Mouse (Mus musculus) intestine, postnatal 0 days (tissue): Measurements from ENCODE around the gene Igfbp6. TPM values are rescaled to one million over a fixed set of nuclear protein-coding genes. Genes with fewer than 3 reads are reported as not detected.

Source experiments
- ATAC-seq: fragments of 200-750 bp; cut with Nextera tagmentation; 2 replicates; pipeline ENCODE4 v1.8.0; 2017; ENCODE audit warnings: mild to moderate bottlenecking, moderate TSS enrichment, moderate library complexity
- H3K27ac ChIP-seq: fragments of 300-500 bp; sonication (generic); 2 replicates; pipeline ENCODE4 v1.5.1; 2014; ENCODE audit warnings: mild to moderate bottlenecking, low read depth, low read length, moderate library complexity
- H3K27me3 ChIP-seq: fragments of 300-500 bp; sonication (generic); replicated peaks from 2 replicates; pipeline ENCODE4 v1.6.1; 2014; ENCODE audit warnings: low read length, mixed read lengths; ENCODE audit not compliant: control insufficient read depth, insufficient read depth
- H3K36me3 ChIP-seq: fragments of 300-500 bp; sonication (generic); 2 replicates; pipeline ENCODE4 v1.6.1; 2014; ENCODE audit warnings: mild to moderate bottlenecking, moderate library complexity; ENCODE audit not compliant: control insufficient read depth, insufficient read depth
- H3K4me1 ChIP-seq: fragments of 300-500 bp; sonication (generic); replicated peaks from 2 replicates; pipeline ENCODE4 v1.6.1; 2014; ENCODE audit warnings: antibody characterized with exemption, low read length, mixed read lengths; ENCODE audit not compliant: control insufficient read depth, insufficient read depth
- H3K4me2 ChIP-seq: fragments of 300-500 bp; sonication (generic); replicated peaks from 2 replicates; pipeline ENCODE4 v1.6.1; 2014; ENCODE audit warnings: low read depth, mild to moderate bottlenecking, moderate library complexity
- H3K4me3 ChIP-seq: fragments of 300-500 bp; sonication (generic); 2 replicates; pipeline ENCODE4 v1.5.1; 2014; ENCODE audit warnings: low read depth, low read length
- H3K9ac ChIP-seq: fragments of 300-500 bp; sonication (generic); 2 replicates; pipeline ENCODE4 v1.6.1; 2014; ENCODE audit warnings: mild to moderate bottlenecking, low read depth, low read length
- H3K9me3 ChIP-seq: fragments of 300-500 bp; sonication (generic); 2 replicates; pipeline ENCODE4 v1.6.1; 2016; ENCODE audit warnings: mixed run types; ENCODE audit not compliant: control insufficient read depth
- CTCF ChIP-seq: sonication (generic); IDR thresholded peaks from 2 replicates; pipeline ENCODE4 v1.5.1; 2016; ENCODE audit warnings: low read depth, mild to moderate bottlenecking, control low read depth, antibody characterized with exemption, moderate library complexity
- WGBS: fragments of 180-500 bp; shearing (Covaris S2); extraction: QIAGEN DNeasy Blood & Tissue Kit; methylation state at CpG from one replicate; pipeline ENCODE4 v1.1.7; 2014; 5-methylcytosine and 5-hydroxymethylcytosine counted together
- polyA plus RNA-seq: library from polyadenylated mRNA; unstranded; fragments of >200 nt; fragmentation: Nextera tagmentation; extraction: Ambion mirVana; gene quantifications from 2 replicates; pipeline ENCODE4 v1.2.1, GENCODE M21; 2015

Igfbp6 gene
- polyA plus RNA-seq, 1 experiment from 2014 or later = 27.8 TPM

DNA sequence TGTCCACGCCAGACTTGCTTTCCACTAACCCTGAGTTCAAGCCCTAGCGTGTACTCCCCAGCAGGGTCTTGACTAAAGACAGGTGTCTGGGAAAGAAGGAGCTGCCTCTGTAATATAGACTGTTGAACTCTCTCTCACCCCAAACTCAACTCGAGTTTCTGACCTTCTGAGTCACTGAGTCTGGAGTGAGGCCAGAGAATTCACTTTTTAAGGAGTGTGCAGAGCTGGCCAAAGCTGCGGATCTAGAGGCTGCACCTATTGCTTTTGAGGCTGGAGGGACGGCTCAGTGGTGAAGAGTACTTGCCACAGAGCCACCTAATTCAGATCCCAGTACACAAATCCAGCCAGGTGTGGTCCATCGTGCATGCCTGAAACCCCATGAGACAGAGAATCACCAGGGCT is 23.5 kb downstream of the Igfbp6 start:
- H3K27me3 ChIP-seq = no peaks in the 10 kb centered on the region
- no peaks in the 10 kb centered on the region for H3K4me1 ChIP-seq
- H3K36me3 ChIP-seq = no peaks in the 10 kb centered on the region; the same call in 1 of the 2 replicates
- ATAC-seq = peak; percentile 25; the same call in 1 of the 2 replicates
- H3K4me3 ChIP-seq = no peak overlapping the region
- no peak for TF ChIP-seq CTCF
- no peak overlapping the region for H3K27ac ChIP-seq
- no peak overlapping the region for H3K9ac ChIP-seq
- 54% methylated on average over 6 of the region's 6 CpGs for WGBS
- no peaks in the 10 kb centered on the region for H3K9me3 ChIP-seq
- no peak overlapping the region for H3K4me2 ChIP-seq

- Histone ChIP-seq H3K9ac (no peak overlapping the region), H3K4me1 (no peaks in the 10 kb centered on the region), H3K36me3 (no peaks in the 10 kb centered on the region), H3K9me3 (no peaks in the 10 kb centered on the region), H3K4me3 (no peak overlapping the region), H3K27ac (no peak overlapping the region), H3K4me2 (no peak overlapping the region), H3K27me3 (no peaks in the 10 kb centered on the region)
- no peak for ATAC-seq
- no peak for TF ChIP-seq CTCF
- WGBS = 59% methylated on average over 2 of the region's 2 CpGs
Measured at GRCm38 (mm10) chr15:102169064-102169463, 24.9 kb downstream of the Igfbp6 start.

- Histone ChIP-seq H3K4me3 (no peak overlapping the region), H3K27ac (no peak overlapping the region), H3K4me1 (no peaks in the 10 kb centered on the region), H3K36me3 (peaks cover 5% of the 10 kb centered on the region; the same call in 1 of the 2 replicates), H3K9me3 (no peaks in the 10 kb centered on the region), H3K27me3 (no peaks in the 10 kb centered on the region), H3K9ac (no peak overlapping the region), H3K4me2 (no peak overlapping the region)
- peak; percentile 46; the same call in 1 of the 2 replicates for ATAC-seq
- no peak for TF ChIP-seq CTCF
- 46% methylated on average over 3 of the region's 3 CpGs for WGBS
Measured at GRCm38 (mm10) chr15:102173581-102173980, 29.4 kb downstream of the Igfbp6 start.

DNA sequence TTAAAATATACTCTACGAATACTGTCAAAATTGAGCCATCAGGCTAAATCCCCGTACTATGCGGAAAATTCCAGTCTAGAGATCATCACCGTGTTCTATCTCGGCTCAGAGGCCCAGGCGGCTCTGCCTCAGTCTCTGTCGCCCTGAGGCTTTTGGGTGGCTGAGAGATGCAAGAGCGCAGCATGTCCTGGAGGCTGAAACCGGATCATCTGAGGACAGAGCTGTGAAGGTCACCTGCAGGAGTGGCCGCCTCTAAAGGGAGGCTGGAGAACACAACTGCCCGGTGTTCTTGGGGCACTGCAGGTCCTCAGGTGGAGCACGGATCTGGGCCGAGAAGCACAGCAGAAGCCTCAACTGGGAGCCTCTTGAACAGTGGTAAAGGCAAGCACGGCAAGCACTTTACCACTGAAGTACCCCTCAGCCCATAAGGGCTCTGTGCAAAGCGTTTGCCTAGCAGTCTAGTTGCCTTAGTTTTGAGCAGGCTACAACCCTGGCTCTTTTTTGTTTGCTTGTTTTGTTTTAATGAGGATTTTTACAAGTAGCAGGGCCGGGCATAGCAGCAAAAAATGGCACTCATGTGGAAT is 31.7 kb downstream of the Igfbp6 start:
- Histone ChIP-seq H3K36me3 (peaks cover 5% of the 10 kb centered on the region; the same call in 1 of the 2 replicates), H3K27me3 (no peaks in the 10 kb centered on the region), H3K4me1 (no peaks in the 10 kb centered on the region), H3K27ac (no peak overlapping the region), H3K9ac (no peak overlapping the region), H3K9me3 (no peaks in the 10 kb centered on the region), H3K4me2 (no peak overlapping the region), H3K4me3 (no peak overlapping the region)
- 89% methylated on average over 16 of the region's 16 CpGs for WGBS
- no peak for TF ChIP-seq CTCF
- no peak for ATAC-seq

DNA sequence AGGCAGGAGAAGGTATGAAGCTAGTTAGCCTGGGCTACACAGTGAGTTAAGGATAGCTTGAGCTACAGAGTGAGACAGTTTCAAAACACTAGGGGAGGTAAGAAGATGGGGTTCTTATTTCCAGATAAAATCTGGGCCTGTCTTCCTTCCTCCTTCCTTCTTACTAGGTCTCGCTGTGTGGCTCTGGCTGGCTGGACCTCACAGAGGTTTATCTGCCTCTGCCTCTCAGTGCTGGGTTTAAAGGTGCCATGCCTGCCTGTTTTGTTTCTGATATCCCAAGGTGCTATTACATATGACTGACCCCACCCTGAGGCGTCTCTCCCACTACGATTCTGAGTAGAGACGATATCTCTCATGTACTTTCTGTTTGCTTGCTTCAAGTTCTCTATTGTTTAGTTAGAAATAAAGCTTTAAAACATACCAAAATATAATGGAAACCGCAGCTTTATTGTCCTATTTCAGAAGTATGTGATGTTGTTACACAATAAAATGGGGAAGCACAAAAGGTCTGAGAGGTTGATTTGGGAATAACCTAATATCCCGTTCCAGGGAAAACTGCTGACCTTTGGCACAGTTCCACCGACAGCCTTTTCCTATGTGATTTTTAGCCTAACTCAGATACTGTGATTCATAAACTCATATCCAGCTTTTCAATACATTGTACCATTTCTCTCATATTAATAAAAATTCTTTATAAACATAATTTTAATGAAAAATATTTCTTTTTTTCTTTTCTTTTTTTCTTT is 32.6 kb downstream of the Igfbp6 start:
- peaks cover 5% of the 10 kb centered on the region; the same call in 1 of the 2 replicates for H3K36me3 ChIP-seq
- no peak overlapping the region for H3K9ac ChIP-seq
- no peaks in the 10 kb centered on the region for H3K27me3 ChIP-seq
- WGBS = 51% methylated on average over 7 of the region's 7 CpGs
- no peak overlapping the region for H3K4me2 ChIP-seq
- no peaks in the 10 kb centered on the region for H3K9me3 ChIP-seq
- no peak overlapping the region for H3K27ac ChIP-seq
- no peak for ATAC-seq
- no peak overlapping the region for H3K4me3 ChIP-seq
- no peaks in the 10 kb centered on the region for H3K4me1 ChIP-seq
- TF ChIP-seq CTCF = no peak

- Histone ChIP-seq H3K9me3 (no peaks in the 10 kb centered on the region), H3K27me3 (no peaks in the 10 kb centered on the region), H3K4me3 (no peak overlapping the region), H3K36me3 (peaks cover 5% of the 10 kb centered on the region; the same call in 1 of the 2 replicates), H3K4me1 (no peaks in the 10 kb centered on the region), H3K27ac (no peak overlapping the region), H3K4me2 (no peak overlapping the region), H3K9ac (no peak overlapping the region)
- peak; percentile 12; the same call in 1 of the 2 replicates for ATAC-seq
- no peak for TF ChIP-seq CTCF
- 70% methylated on average over 8 of the region's 8 CpGs for WGBS
Measured at GRCm38 (mm10) chr15:102177417-102177816, 33.3 kb downstream of the Igfbp6 start.
